Mouse (Mus musculus) central nervous system, embryonic 14 days (tissue): ENCODE results near the gene Spryd3. TPM values are rescaled to one million over a fixed set of nuclear protein-coding genes. Genes with fewer than 3 reads are reported as not detected.

Source experiments
- polyA plus RNA-seq: library from polyadenylated mRNA; depleted of rRNA; stranded (reverse); fragments of >200 nt; gene quantifications from 2 replicates; pipeline ENCODE4 v1.2.3, GENCODE M21; 2012; rRNA removed

Gene Spryd3
- 61.2 and 70.4 TPM in 2 replicates for polyA plus RNA-seq

GRCm38 (mm10) chr15:102136129-102136758 lies at the start of gene Spryd3:
Gene Spryd3 (minus strand): TSS chr15:102136234.

GRCm38 (mm10) chr15:102150301-102151135 lies 14.5 kb upstream of the Spryd3 start, which contains the start of gene Soat2:
Gene Soat2 (plus strand): TSS chr15:102150526.

DNA sequence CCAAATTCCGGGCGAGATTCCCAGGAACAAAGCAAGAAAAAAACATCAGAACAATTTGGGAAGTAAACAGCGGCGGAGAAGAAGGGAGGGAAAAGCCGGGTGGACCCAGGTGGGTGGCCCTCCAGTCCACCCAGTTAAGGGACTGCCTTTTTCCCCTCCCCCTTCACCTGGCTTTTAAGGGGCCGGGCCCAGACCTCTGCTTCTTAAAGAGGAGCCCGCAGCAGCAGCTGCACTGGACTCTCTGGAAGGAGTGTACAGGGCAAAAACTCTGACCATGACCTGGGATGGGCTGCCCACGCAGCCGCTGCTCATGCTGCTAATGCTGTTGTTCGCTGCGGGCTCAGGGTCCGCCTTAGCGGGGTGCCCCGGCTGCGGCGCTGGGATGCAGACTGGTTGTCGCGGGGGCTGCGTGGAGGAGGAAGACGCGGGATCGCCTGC lies 8.3 kb upstream of the Spryd3 start, which contains the start of gene Igfbp6:
Gene Igfbp6, plus strand, starts transcription at position 89 of the 438 bp plus-strand sequence.

GRCm38 (mm10) chr15:102100161-102100981 lies 35.7 kb downstream of the Spryd3 start, which contains the start of gene Tns2:
Gene Tns2 (plus strand): TSS chr15:102100413.

GRCm38 (mm10) chr15:102073559-102074069 lies 62.4 kb downstream of the Spryd3 start, which contains the start of gene Eif4b:
Gene Eif4b (plus strand): TSS chr15:102073773.

Other genes starting within 250 kb of the Spryd3 start
- gene Krt76, start 243.3 kb downstream of the Spryd3 start, polyA plus RNA-seq, result not detected in 2 replicates
- gene Krt4, start 211.5 kb downstream of the Spryd3 start, polyA plus RNA-seq, result 0.07 and 3.0 TPM in 2 replicates
- gene Krt79, start 195.9 kb downstream of the Spryd3 start, polyA plus RNA-seq, result 0.25 and 0.35 TPM in 2 replicates
- gene Krt78, start 181.9 kb downstream of the Spryd3 start, polyA plus RNA-seq, result 0.02 TPM in 1 of 2 replicates, not detected in the other
- gene Krt8, start 131.8 kb downstream of the Spryd3 start, polyA plus RNA-seq, result 2.3 and 7.2 TPM in 2 replicates
- gene Krt18, start 108.1 kb downstream of the Spryd3 start, polyA plus RNA-seq, result 2.3 and 5.3 TPM in 2 replicates
- 183 TPM in 2 replicates for gene Eif4b, start 62.5 kb downstream of the Spryd3 start, polyA plus RNA-seq
- gene Tns2, start 35.8 kb downstream of the Spryd3 start, polyA plus RNA-seq, result 15.9 and 36.1 TPM in 2 replicates
- gene Igfbp6, start 8.1 kb upstream of the Spryd3 start, polyA plus RNA-seq, result 0.98 and 2.7 TPM in 2 replicates
- 0.20 and 0.25 TPM in 2 replicates for gene Soat2, start 14.3 kb upstream of the Spryd3 start, polyA plus RNA-seq
- gene Zfp740, start 67.0 kb upstream of the Spryd3 start, polyA plus RNA-seq, result 104 and 115 TPM in 2 replicates
- 53.4 and 66.2 TPM in 2 replicates for gene Csad, start 68.5 kb upstream of the Spryd3 start, polyA plus RNA-seq
- 0.44 and 1.0 TPM in 2 replicates for gene Itgb7, start 95.7 kb upstream of the Spryd3 start, polyA plus RNA-seq
- gene Rarg, start 121.3 kb upstream of the Spryd3 start, polyA plus RNA-seq, result 10.4 and 29.3 TPM in 2 replicates
- gene Gm9918, start 134.3 kb upstream of the Spryd3 start, polyA plus RNA-seq, result 0.32 and 0.73 TPM in 2 replicates
- gene Mfsd5, start 143.2 kb upstream of the Spryd3 start, polyA plus RNA-seq, result 39.0 and 40.3 TPM in 2 replicates
- gene Espl1, start 160.0 kb upstream of the Spryd3 start, polyA plus RNA-seq, result 16.3 and 17.7 TPM in 2 replicates
- 418 and 443 TPM in 2 replicates for gene Pfdn5, start 189.9 kb upstream of the Spryd3 start, polyA plus RNA-seq
- gene Myg1, start 195.5 kb upstream of the Spryd3 start, polyA plus RNA-seq, result 116 and 117 TPM in 2 replicates
- gene Aaas, start 214.5 kb upstream of the Spryd3 start, polyA plus RNA-seq, result 49.4 and 50.3 TPM in 2 replicates
- gene Sp7, start 230.9 kb upstream of the Spryd3 start, polyA plus RNA-seq, result 4.1 and 7.9 TPM in 2 replicates